Mouse (Mus musculus): ENCODE results near the gene Zfp503.

Zfp503 gene

GRCm38 (mm10) chr14:21989291-21989913, at the start of gene Zfp503:
Gene Zfp503, minus strand, starts transcription at chr14:21989601.
- no peak for DNase-seq (ENCODE audit: low read depth)

- no peak for DNase-seq (ENCODE audit: low read depth)
Measured at GRCm38 (mm10) chr14:22037498-22038131, 48.2 kb upstream of the Zfp503 start.

DNA sequence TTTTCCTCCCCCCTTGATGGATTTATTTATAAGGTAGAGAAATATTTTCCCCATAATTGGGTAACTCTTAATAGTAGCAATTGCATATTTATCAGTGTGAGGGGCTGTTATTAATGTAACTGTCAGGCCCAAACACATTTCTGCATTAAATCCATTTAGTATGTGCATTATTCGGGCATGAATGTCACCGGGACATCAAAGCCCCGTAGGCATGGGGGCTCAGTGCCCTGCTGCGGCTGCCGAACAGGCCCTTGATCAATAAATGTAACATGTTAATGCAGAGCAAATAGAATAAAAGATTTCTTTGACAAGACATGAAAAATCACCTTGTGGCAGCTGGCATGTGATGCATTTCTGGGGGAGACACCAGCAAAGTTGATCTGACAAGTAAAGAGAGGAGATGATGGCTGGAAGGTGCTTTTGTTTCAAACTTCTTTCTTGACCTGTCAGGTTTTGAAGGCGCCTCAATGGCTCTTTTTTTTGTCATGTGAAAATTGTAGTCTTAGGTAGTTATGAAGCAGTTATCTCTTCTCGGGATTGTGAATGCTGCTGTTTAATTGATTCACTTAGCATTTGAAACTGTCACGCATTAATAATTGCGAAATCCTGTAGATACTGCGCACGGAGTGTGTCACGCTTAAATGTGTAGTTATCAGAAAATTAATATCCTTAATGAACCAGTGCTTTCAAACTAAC, 47.5 kb upstream of the Zfp503 start:
- DNase-seq (ENCODE audit: low read depth) = no peak

- no peak for DNase-seq (ENCODE audit: low read depth)
Measured at GRCm38 (mm10) chr14:22036338-22036737, 46.9 kb upstream of the Zfp503 start.

- no peak for DNase-seq (ENCODE audit: low read depth)
Measured at GRCm38 (mm10) chr14:22035900-22036299, 46.5 kb upstream of the Zfp503 start.

DNA sequence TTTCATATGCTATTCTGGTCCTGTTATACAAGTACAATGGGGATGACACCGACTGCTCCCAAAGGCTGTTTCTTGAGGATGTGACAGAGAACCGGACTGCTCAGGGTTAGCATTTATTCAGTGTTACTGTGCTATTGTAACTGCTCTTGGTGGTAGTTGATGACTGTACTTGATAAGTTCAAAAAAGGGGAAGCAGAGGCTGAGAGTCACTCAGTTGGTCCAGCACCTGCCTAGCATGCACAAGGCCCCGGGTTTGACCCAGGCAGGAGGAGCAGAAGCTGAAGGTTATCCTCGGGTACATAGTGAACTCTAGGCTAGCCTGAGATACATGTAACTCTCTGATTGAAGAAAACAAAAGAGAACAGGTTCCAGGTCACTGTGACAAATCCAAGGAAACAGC, 34.1 kb upstream of the Zfp503 start:
- no peak for DNase-seq (ENCODE audit: low read depth)

GRCm38 (mm10) chr14:22020885-22021284, 31.5 kb upstream of the Zfp503 start:
- DNase-seq (ENCODE audit: low read depth) = peak; percentile 18

- peak; percentile 37 for DNase-seq (ENCODE audit: low read depth)
Measured at GRCm38 (mm10) chr14:22019949-22020845, 30.8 kb upstream of the Zfp503 start.

- no peak for DNase-seq (ENCODE audit: low read depth)
Measured at GRCm38 (mm10) chr14:22019252-22019948, 30.0 kb upstream of the Zfp503 start, which contains the start of gene Lrmda. Gene Lrmda, plus strand, starts transcription at chr14:22019712.

GRCm38 (mm10) chr14:22017011-22017410, 27.6 kb upstream of the Zfp503 start:
- DNase-seq (ENCODE audit: low read depth) = no peak

DNA sequence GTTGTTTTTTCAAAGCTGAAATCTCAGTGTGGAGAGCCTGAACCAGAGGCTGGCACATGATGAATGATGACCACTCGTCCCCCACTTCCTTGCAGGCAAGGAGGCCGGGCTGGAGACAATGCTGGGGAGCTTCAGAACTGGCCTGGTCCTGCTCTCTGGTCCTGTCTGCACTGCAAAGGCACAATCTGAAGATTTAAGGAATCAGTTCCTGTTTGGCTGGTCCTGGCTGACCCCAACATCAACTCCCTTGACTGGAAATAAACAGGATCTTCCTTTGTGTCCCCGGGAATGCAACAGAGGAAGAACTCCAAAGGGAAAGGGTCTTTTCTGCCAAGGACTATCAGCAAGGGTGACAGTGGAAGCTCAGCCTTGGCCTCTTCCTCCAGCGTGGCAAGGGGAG, 25.4 kb upstream of the Zfp503 start:
- no peak for DNase-seq (ENCODE audit: low read depth)

GRCm38 (mm10) chr14:22014315-22014714, 24.9 kb upstream of the Zfp503 start:
- DNase-seq (ENCODE audit: low read depth) = no peak

DNA sequence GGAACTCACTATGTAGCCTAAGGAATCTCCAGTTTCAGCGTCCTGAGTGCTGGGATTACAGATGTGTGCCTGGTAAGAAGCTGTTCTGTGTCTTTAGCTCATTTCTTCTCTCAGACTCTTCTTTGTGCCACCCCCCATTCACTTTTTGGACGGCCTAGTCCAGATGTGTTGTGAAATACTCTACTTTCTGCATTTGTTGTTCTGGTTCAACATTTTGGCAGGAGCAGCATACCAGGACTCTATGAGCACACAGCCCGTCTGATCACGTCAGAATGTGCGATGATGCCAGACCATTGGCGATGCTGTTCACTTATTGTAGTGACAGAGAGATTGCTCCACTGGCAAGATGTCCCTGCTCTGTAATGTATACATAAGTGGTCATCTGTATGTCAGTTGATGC, 17.6 kb upstream of the Zfp503 start:
- DNase-seq (ENCODE audit: low read depth) = no peak

DNA sequence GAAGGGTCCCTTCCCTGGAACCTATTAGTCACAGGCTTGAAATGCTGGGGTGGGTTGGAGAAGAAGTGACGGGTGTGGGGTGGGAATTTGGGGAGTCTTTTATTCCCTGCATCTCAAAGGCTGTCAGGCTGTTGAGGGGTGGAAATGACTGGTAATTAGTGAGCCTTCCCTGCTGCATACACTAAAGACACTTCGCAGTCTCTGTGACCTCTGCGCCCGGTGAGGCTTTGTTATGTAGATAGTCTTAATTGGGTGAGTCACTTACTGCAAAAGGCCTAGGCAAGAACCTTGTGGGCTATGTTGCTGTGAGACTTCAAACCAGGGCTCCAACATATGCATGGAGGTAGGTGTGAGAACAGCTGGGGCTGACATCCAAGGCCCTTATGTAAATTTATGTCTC, 15.5 kb upstream of the Zfp503 start:
- no peak for DNase-seq (ENCODE audit: low read depth)

DNA sequence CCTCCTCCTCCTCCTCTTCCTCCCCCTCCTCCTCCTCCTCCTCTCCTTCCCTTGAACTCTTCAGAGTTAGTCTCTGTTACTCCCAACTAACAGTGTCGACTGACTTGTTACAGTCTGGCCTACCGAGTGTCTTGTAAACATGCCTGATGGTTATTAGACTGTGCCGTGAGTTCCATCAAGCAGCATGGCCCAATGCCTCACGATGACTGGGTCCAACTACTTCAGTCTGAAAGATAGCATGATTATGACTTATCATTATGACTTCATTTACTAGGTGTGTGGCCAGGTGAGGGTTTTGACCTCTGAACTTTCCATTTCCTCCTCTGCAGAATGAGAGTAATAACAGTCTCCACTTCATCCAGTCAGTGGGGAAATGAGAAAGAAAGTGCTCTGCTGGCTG, 14.2 kb upstream of the Zfp503 start:
- DNase-seq (ENCODE audit: low read depth) = no peak

- DNase-seq (ENCODE audit: low read depth) = no peak
Measured at GRCm38 (mm10) chr14:22003231-22003630, 13.8 kb upstream of the Zfp503 start.

DNA sequence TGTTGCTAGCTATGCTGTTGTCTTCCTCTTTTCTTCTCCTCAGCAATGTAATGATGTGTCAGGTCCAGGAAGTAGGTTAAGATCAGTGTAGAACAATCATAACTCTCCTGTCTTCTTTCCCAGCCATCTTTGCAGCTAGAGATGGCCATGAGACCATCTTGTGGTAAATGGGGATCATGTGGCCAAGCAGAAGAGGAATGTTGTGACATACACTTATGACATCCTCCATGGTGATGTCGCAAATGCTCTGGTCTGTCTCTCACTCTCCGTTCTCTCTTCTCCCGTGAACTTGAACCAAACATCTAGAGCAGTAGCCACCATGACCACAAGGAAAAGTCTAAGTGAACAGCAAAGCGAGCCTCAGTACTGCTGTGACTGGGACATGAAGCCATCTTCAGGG, 10.2 kb upstream of the Zfp503 start:
- no peak for DNase-seq (ENCODE audit: low read depth)

DNA sequence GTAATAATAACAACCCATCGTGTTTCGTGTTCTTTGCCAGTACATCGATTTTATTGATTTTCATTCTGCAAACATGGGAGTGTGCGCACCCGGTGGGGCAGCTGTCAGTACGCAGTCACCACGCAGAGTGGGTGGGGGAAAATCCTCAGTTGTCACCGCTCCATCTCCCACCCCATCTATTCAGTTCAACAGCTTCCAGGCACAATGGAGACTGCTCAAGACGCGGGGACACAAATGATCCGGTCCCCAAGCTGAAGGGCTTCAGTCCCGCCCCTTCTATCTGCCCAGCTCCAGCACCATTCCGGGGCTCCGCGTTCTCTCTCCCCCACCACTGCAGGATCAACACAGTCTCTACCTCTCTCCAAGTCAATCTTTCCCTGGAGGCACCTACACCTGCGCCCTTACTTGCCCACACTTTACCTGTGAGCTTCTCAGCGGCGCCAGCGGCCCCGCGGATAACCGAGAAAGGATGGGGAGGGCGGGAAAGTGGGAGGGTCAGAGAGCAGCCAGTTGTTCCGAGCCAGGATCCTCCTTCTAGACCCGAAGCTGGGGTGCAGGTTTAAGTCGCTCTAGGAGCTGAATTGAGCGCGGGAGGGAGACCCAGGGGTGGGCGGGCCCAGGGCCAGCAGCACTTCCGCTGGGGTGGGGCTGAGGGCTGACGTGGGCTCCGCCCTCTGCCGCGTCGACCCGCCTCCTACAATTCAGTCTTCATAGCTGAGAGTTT, 5.8 kb upstream of the Zfp503 start:
- DNase-seq (ENCODE audit: low read depth) = no peak

DNA sequence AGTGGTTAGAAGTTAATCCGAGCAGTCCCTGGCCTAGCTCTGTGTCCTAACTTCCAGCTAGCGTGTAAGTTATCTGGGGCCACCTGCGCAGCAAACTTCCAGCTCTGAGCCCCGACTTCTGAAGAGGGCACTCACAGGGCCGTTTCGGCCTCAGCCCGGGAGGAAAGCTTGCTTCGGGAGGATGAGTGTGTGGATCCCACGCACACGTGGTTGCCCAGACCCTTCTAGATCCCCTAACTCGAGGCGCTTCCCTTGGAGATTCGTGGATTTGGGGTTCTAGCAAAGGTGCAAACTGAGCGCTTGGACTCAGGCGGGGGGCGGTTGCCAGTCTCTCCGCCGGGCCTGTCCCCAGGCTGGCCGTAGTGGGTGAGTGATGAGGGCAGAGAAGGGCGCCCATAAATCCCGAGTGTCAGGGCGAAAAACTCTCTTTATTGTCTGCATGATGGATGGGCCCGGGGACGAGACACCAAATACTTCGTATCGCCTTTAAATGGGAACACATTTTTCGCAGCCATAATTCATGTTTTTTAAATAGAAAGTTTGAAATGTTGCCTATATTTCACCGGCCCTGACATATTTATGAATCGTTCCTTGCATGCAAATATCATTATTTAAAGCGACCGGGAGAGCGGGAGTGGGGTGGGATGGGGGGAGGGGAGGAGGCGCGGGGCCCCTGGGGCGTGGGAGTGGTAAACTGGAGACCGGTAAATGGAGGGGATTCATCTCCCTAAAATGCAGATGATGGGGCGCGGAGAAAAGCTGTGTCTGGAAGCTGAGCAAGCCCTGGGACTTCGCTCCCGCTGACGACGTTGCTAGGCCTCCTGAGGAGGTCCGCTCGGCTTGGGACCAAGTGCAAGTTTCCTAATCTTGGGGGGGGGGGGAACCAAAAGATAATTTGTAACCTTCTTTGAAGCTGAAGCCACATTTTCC, 4.9 kb upstream of the Zfp503 start:
- no peak for DNase-seq (ENCODE audit: low read depth)

Data from c-Kit-positive CD71-negative TER-119-negative erythroid progenitor cells, embryonic 14.5 days (primary cell).